Mouse (Mus musculus): ENCODE results near the gene Shd.

Gene Shd

DNA sequence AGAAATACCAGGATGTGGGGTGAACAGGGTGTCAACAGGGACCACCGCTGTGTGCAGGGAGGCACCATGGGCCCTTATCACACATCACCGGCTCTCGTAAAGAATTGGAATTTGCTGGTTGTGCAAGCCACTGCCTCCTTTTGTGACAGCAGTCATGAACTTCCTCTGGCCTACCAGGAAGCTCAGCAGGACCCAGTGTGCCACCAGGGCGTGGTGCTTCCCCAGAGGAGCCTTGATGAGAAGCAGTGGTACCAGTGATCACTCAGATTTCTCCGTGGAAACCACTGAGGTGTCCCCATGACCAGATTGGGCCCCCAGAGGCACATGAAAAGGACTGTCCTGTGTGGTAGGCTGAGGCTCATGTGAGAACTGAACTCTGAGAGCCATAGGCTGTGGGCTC, 53.1 kb downstream of the Shd start:
- DNase-seq (ENCODE audit: low read depth in 2 of 2, low spot score in 2 of 2) = no peak

DNA sequence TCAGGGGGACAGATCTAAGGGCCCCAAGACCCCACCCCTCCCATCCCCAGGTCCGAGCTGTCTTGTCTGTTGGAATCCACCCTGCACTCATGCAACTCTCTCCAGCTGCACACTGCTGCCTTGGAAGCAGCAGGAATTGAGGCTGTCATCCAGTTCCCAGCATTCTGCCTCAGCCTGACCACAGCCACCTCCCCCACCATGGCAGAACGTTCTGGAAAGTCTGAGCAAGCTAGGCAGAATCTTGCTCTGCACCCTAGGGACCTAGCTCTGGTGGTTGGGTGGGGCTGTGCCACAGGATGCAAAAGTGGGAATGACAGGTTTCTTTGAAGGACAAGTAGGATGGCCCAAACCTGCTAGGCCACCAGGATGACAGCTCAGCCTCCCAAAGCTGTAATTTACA, 54.2 kb downstream of the Shd start:
- DNase-seq (ENCODE audit: low read depth in 2 of 2, low spot score in 2 of 2) = no peak

DNA sequence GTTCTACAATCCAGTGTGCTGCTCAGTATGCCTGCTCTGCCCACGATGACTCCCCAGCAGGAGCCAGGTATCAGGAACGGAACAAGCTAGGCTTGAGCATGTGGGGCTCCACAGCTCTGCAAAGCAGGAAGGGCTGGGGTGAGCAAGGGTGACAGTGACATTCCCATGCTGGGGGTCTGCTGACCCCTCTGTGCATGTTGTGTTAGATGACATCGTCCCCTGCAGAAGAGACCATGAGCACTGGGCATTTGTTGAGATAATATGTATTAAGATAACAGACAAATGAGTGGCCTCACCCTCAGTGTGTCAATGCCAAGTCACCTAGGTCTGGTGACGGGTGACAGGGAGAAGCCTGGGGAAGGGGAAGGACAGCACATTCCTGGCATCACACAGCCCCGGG, 54.7 kb downstream of the Shd start:
- no peak for DNase-seq (ENCODE audit: low read depth in 2 of 2, low spot score in 2 of 2)

All from CD8-positive naive resting alpha-beta T cell, adult 2 months (primary cell).